Mouse (Mus musculus): ENCODE measurements at regions not wholly inside any gene's neighbourhood (a gene's known extent, or its start where the extent isn't known, plus 50 kb on each side); places are given as distances from the start of the nearest gene placed in this dataset.

DNA sequence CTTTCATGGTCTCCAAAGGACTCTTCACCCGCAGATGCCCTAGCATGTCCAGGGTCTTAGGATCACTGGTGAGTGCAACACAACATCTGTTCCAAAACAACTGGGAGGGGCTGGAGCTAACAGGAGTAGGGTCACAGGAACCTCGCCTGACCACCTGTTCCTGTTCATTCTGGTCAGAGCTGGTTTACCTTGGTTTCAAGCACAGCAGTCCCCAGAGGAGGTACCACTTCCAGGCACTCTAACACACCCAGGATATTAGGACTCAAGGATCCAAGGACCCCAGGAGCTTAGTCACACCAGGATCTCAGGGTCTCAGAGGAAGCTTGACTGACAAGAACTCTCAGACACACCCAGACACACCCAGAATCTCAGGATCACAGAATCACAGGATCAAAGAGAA, 94.9 kb upstream of the Plscr5 start:
- DNase-seq: no peak

DNA sequence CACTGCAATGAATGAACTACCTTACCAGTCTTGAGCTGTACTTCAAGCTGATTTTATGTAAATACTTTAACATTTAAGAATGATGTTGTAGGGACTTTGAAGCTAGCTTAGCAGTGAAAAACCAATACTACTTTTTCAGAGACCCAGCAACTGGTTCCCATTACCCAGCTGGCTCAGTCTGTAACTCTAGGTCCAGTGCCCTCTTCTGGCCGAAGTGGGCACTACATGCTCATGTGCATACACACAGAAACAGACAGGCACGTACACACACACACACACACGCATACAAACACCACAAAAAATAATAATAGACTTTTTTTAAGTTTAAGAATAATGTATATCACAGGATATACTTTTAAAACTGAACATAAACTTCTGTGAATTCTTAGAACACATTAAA, 63.2 kb upstream of the Plscr5 start:
- peak in 1 of 2 experiments; percentile 3 for DNase-seq

DNA sequence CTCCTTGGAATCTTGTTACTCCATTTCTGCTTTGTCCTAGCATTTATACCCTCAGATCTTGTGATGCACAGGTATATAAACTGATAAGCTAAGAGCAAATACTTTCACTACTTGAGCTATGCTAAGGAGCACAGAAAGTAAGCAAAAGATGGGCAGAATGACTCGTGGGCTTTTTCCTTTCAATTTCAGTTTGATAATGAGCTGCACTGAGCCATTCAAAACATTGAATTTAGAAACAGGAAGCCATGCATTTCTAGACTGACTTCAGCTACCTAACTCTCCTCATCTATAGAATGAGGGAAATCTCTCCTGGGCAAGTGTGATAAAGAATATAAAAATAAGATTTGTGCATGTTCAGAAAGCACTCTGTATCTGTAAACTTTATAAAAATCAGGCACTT, 62.3 kb upstream of the Plscr5 start:
- no peak for DNase-seq

DNA sequence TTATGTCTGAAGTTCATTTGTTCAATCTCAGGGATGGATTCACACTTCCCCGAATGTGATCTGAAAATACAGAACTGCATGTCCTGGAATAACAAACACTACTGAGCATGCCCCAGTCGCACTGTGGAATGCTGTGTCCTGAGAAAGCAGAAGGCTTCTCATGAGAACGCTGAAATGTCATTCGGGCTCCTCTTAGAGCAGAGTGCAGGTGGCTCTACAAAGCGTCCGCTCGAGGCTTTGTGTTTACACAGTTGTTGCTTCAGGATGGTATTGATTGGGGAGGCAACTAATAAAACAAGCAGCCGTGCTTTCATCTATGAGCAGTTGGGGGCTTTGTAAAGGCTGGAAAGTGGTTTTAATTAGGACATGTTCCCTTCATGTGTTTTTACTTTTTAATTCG, 60.3 kb upstream of the Plscr5 start:
- no peak for DNase-seq

DNA sequence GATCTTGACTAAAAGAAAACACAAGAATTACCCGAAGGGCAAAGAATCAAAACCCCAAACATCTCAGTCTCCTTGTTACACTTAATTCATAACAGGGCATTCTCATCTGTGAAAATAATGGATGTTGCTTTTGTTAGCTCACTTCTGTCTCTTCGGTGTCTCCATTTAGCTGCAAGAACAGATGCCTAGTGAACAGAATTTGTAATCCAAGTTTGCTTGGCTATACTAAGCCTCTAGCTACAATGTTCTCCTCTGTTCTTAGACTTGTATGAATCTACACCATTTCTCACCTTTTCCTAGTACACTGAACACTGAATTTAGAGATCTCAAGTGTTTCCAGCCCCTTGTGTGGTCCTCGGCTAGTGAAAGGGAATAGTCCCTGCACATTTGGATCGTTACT, 50.8 kb upstream of the Plscr5 start:
- DNase-seq: no peak

Measured in B cell, adult 2 months (primary cell).